Mouse (Mus musculus) liver, postnatal 0 days (tissue): ENCODE measurements around the gene Tlr8. TPM values are rescaled to one million over a fixed set of nuclear protein-coding genes. Genes with fewer than 3 reads are reported as not detected.
"Not testable (repeated sequence)": the region's sequence is repeated elsewhere in the genome, so short reads cannot be mapped to it uniquely, and the experiment has no call there.

Source experiments
- ATAC-seq: fragments of 200-750 bp; cut with Nextera tagmentation; 2 replicates; pipeline ENCODE4 v1.8.0; 2017; ENCODE audit warnings: mild to moderate bottlenecking, moderate library complexity
- DNase-seq: peaks from one replicate; pipeline ENCODE4 v3.0.0-alpha.2; 2016
- H3K27ac ChIP-seq: fragments of 300-500 bp; sonication (generic); 2 replicates; pipeline ENCODE4 v1.5.1; 2014; ENCODE audit warnings: antibody characterized with exemption, moderate library complexity, mild to moderate bottlenecking, low read depth
- H3K27me3 ChIP-seq: fragments of 300-500 bp; sonication (generic); 2 replicates; pipeline ENCODE4 v1.6.1; 2014; ENCODE audit warnings: low read length, control low read depth, mixed read lengths; ENCODE audit not compliant: insufficient read depth
- H3K36me3 ChIP-seq: fragments of 300-500 bp; sonication (generic); replicated peaks from 2 replicates; pipeline ENCODE4 v1.6.1; 2014; ENCODE audit warnings: mild to moderate bottlenecking, control low read depth, low read length, moderate library complexity, mixed read lengths; ENCODE audit not compliant: insufficient read depth
- H3K4me1 ChIP-seq: fragments of 300-500 bp; sonication (generic); 2 replicates; pipeline ENCODE4 v1.6.1; 2014; ENCODE audit warnings: antibody characterized with exemption, mild to moderate bottlenecking, control low read depth; ENCODE audit not compliant: insufficient read depth
- H3K4me2 ChIP-seq: fragments of 300-500 bp; sonication (generic); 2 replicates; pipeline ENCODE4 v1.6.1; 2014; ENCODE audit warnings: low read depth, mild to moderate bottlenecking, low read length, moderate library complexity, mixed read lengths
- H3K4me3 ChIP-seq: fragments of 300-500 bp; sonication (generic); 2 replicates; pipeline ENCODE4 v1.5.1; 2014; ENCODE audit warnings: low read depth, low read length
- H3K9ac ChIP-seq: fragments of 300-500 bp; sonication (generic); replicated peaks from 2 replicates; pipeline ENCODE4 v1.6.1; 2014; ENCODE audit warnings: mild to moderate bottlenecking, moderate library complexity
- H3K9me3 ChIP-seq: fragments of 300-500 bp; sonication (generic); 2 replicates; pipeline ENCODE4 v1.6.1; 2016; ENCODE audit warnings: mild to moderate bottlenecking, control low read depth, low read length, mixed read lengths
- CTCF ChIP-seq: sonication (generic); IDR thresholded peaks from 2 replicates; pipeline ENCODE4 v1.5.1; 2016; ENCODE audit warnings: antibody characterized with exemption, low read depth
- EP300 ChIP-seq: IDR thresholded peaks from 2 replicates; pipeline ENCODE4 v1.6.1; 2016; ENCODE audit warnings: antibody characterized with exemption, low read depth, mild to moderate bottlenecking
- WGBS: fragments of 180-500 bp; shearing (Covaris S2); extraction: QIAGEN DNeasy Blood & Tissue Kit; methylation state at CpG from one replicate; pipeline ENCODE4 v1.1.7; 2014; ENCODE audit not compliant: insufficient replicate concordance; 5-methylcytosine and 5-hydroxymethylcytosine counted together
- polyA plus RNA-seq: library from polyadenylated mRNA; unstranded; fragments of >200 nt; fragmentation: Nextera tagmentation; extraction: Ambion mirVana; gene quantifications from 2 replicates; pipeline ENCODE4 v1.2.1, GENCODE M21; 2015

The Tlr8 gene
- polyA plus RNA-seq = 0.96 and 1.2 TPM in 2 replicates

DNA sequence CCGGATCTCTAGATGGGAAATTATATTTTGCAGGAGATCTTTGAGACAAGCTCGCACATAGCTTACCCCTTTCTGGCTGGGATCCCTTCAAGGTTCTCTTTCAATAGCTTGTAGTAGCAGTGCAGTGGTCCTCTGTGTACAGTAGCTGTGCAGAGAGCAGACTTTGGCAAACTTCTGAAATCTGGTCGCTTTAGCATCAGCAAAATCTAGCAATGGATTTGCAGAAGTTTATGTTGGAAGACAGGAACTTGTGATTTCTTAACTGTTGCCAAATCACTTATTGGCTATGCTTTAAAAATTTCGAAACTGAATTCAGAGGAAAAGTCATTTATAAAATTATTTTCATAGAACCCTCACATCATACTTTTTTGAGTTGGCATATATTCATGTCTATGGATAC is at the start of gene Tlr8:
Gene Tlr8 (minus strand): TSS at position 244 of the 400 bp plus-strand sequence.
- 40% methylated on average over 4 of the region's 4 CpGs for WGBS
- H3K36me3 ChIP-seq = no peaks in the 10 kb centered on the region
- no peaks in the 10 kb centered on the region for H3K4me1 ChIP-seq
- TF ChIP-seq CTCF (no peak), EP300 (no peak)
- ATAC-seq (no peak), DNase-seq (no peak)
- H3K27ac ChIP-seq = no peak within 1 kb of the TSS
- no peak within 1 kb of the TSS for H3K4me2 ChIP-seq
- no peak within 1 kb of the TSS for H3K4me3 ChIP-seq
- no peaks in the 10 kb centered on the region for H3K9me3 ChIP-seq
- H3K27me3 ChIP-seq = no peaks in the 10 kb centered on the region
- no peak within 1 kb of the TSS for H3K9ac ChIP-seq

DNA sequence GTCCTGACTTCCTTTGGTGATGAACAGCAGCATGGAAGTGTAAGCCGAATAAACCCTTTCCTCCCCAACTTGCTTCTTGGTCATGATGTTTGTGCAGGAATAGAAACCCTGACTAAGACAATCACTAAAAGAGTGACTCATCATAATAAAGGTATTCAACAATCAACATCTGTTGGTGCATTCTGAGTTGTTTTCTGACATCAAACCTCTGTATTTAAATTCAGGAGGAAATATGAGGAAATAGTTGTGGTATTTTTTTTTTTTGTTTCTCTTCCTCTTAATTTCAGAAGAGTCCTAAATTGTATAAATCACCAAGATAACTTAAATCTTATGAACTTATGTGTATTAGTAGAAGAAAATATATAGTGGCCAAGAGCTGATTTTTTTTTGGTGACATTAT is 37.9 kb upstream of the Tlr8 start:
- ATAC-seq, H3K4me3 ChIP-seq, H3K36me3 ChIP-seq, H3K9ac ChIP-seq, H3K27ac ChIP-seq, H3K27me3 ChIP-seq, H3K4me1 ChIP-seq, DNase-seq, H3K4me2 ChIP-seq, H3K9me3 ChIP-seq: not testable (repeated sequence)
- WGBS = no CpG with 5 or more reads among the region's 1 CpGs

DNA sequence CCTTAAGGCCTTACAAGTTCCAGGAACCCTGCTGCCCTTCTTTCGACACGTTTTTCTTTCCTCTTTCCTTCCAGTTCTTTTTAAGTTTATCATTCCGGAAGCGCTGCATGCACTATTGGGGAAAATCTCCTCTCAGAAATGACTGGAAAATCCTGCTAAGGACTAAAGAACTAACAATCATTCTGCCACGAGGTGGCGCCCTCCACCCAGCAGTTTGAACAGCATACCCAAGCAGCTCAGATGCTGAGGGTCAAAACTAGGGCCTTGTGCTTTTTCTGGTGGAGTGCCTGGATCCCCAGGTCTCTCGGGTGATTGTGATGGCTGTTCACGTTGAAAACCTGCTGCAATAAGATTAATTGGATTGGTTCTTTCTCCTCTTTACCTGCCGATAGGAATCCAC is 12.8 kb upstream of the Tlr8 start:
- Histone ChIP-seq H3K4me1 (no peaks in the 10 kb centered on the region), H3K36me3 (no peaks in the 10 kb centered on the region), H3K9me3 (no peaks in the 10 kb centered on the region), H3K27ac (no peak overlapping the region), H3K9ac (no peak overlapping the region), H3K4me3 (peak overlapping the region; percentile 17; the same call in 1 of the 2 replicates), H3K4me2 (peak overlapping the region; percentile 58), H3K27me3 (no peaks in the 10 kb centered on the region)
- TF ChIP-seq EP300 = no peak
- TF ChIP-seq CTCF = peak; percentile 74
- WGBS = 22% methylated on average over 9 of the region's 9 CpGs
- ATAC-seq (no peak), DNase-seq (peak; percentile 64)

GRCm38 (mm10) chrX:167276551-167276950 is 12.4 kb upstream of the Tlr8 start:
- no peak for ATAC-seq
- Histone ChIP-seq H3K9ac (no peak overlapping the region), H3K27ac (no peak overlapping the region), H3K9me3 (no peaks in the 10 kb centered on the region), H3K4me1 (no peaks in the 10 kb centered on the region), H3K4me3 (peak overlapping the region; percentile 17; the same call in 1 of the 2 replicates), H3K27me3 (no peaks in the 10 kb centered on the region), H3K36me3 (no peaks in the 10 kb centered on the region), H3K4me2 (peak overlapping the region; percentile 58)
- DNase-seq = no peak
- 53% methylated on average over 10 of the region's 10 CpGs for WGBS
- TF ChIP-seq EP300 = no peak
- TF ChIP-seq CTCF = no peak

- TF ChIP-seq EP300 = no peak
- TF ChIP-seq CTCF = no peak
- 49% methylated on average over 4 of the region's 4 CpGs for WGBS
- Histone ChIP-seq H3K4me3 (no peak overlapping the region), H3K9ac (no peak overlapping the region), H3K9me3 (no peaks in the 10 kb centered on the region), H3K36me3 (no peaks in the 10 kb centered on the region), H3K4me2 (no peak overlapping the region), H3K27ac (no peak overlapping the region), H3K27me3 (no peaks in the 10 kb centered on the region), H3K4me1 (no peaks in the 10 kb centered on the region)
- no peak for DNase-seq
- no peak for ATAC-seq
Measured at GRCm38 (mm10) chrX:167263530-167263929, 599 bp downstream of the Tlr8 start.

DNA sequence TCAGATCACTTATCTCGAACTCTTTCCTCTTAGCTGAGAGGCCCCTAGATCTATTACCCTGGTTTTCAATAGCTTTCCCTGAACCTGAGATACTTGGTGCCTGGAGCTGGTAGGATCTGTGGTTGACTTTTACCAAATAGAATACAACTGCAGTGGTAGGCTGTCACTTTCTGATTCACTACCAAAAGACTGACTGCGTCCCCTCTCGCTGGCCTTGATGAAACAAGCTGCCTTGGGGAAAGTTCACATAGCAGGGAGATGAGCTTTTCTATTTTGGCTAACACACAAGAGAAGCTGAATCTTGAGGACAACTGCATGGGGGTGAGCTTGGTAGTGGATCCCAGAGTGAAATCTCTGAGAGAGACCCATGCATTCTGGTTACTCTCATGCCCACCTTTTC is 22.4 kb downstream of the Tlr8 start:
- no peak overlapping the region for H3K4me3 ChIP-seq

More for the DNA sequence above, 22.4 kb downstream of the Tlr8 start:
- Histone ChIP-seq H3K36me3 (no peaks in the 10 kb centered on the region), H3K9me3 (no peaks in the 10 kb centered on the region), H3K4me1 (no peaks in the 10 kb centered on the region), H3K27ac (no peak overlapping the region), H3K4me2 (no peak overlapping the region), H3K9ac (no peak overlapping the region), H3K27me3 (no peaks in the 10 kb centered on the region)
- DNase-seq (no peak), ATAC-seq (no peak)
- WGBS = 82% methylated on average over 3 of the region's 3 CpGs
- TF ChIP-seq CTCF (no peak), EP300 (no peak)
